In genomic region chr5:38538508-38538907, GRCm38 (mm10) we compare ENCODE assay signal across 15 mouse cellular contexts.
"Had no signal": no experiment of that assay in that cellular context is flagged by ENCODE, and none has a peak within 500 bp of the region (broad histone marks: within the 10 kb centered on the region; RNA-seq: fewer than 3 reads in every experiment).

No protein-coding gene starts in this region.

- DNase-seq: kidney, postnatal 10 days; kidney, postnatal 4 days; liver, embryonic 13.5 days; liver, postnatal 0 days; lung, postnatal 14 days; right cerebral cortex, adult 18-20 months; right cerebral cortex, postnatal 25 days; thymus, postnatal 4 days had no signal

- ATAC-seq: liver, postnatal 0 days had no signal

- H3K4me1 ChIP-seq: limb, embryonic 10.5 days; lung, embryonic 15.5 days; midbrain, embryonic 12.5 days had no signal

- H3K27ac ChIP-seq: left cerebral cortex, adult 2 months; limb, embryonic 10.5 days; liver, embryonic 13.5 days; lung, embryonic 15.5 days; macrophage; midbrain, embryonic 12.5 days; stomach, postnatal 0 days had no signal

- H3K4me2 ChIP-seq: liver, embryonic 13.5 days; lung, embryonic 15.5 days; midbrain, embryonic 12.5 days had no signal

- H3K9me3 ChIP-seq: limb, embryonic 10.5 days; liver, embryonic 13.5 days; lung, embryonic 15.5 days; megakaryocyte, embryonic 14.5 days; midbrain, embryonic 12.5 days had no signal

- H3K27me3 ChIP-seq: liver, embryonic 13.5 days; lung, embryonic 15.5 days; megakaryocyte, embryonic 14.5 days; midbrain, embryonic 12.5 days had no signal

- H3K4me3 ChIP-seq: left cerebral cortex, adult 2 months; limb, embryonic 10.5 days; liver, embryonic 13.5 days; lung, embryonic 15.5 days; megakaryocyte, embryonic 14.5 days; midbrain, embryonic 12.5 days had no signal

- H3K9ac ChIP-seq: liver, embryonic 13.5 days; liver, postnatal 0 days; lung, embryonic 15.5 days; midbrain, embryonic 12.5 days had no signal
